Mouse (Mus musculus): Measurements from ENCODE around the gene Afap1l2.
A peak's percentile ranks its signal among the peaks of the same experiment; 100 is the strongest.

- peak; percentile 85 for TF ChIP-seq CTCF (IDR thresholded peaks at IDR 0.05; ENCODE audit: borderline replicate concordance, extremely low read depth, insufficient read depth, insufficient read length)
- no peak for TF ChIP-seq POLR2A (IDR thresholded peaks at IDR 0.05; ENCODE audit: borderline replicate concordance, extremely low read depth, insufficient read depth, insufficient read length, poor library complexity, severe bottlenecking)
Observed at GRCm38 (mm10) chr19:56908472-56909270, 99.4 kb downstream of the Afap1l2 start.

All from brain, embryonic 14.5 days (tissue).